Mouse (Mus musculus) heart, embryonic 14.5 days (tissue): Measurements from ENCODE around the gene Neu1. TPM values are rescaled to one million over a fixed set of nuclear protein-coding genes. Genes with fewer than 3 reads are reported as not detected.

Source experiments
- ATAC-seq: fragments of 200-750 bp; cut with Nextera tagmentation; 2 replicates; pipeline ENCODE4 v1.8.0; 2017; ENCODE audit warnings: low read depth, moderate TSS enrichment; ENCODE audit not compliant: insufficient number of reproducible peaks, insufficient read depth, low FRiP score
- H3K27ac ChIP-seq, 2 experiments: fragments of 200-500 bp in 1 of 2; fragments of 300-500 bp in 1 of 2; sonication (generic) in 1 of 2; replicated peaks in 1 of 2; 2 replicates each; pipeline ENCODE4 v1.5.1; 2012 to 2014; ENCODE audit warnings: low read depth in 2 of 2, low read length in 2 of 2, control low read depth in 1 of 2, mild to moderate bottlenecking in 1 of 2, mixed read lengths in 1 of 2; ENCODE audit not compliant: control insufficient read depth in 1 of 2, insufficient read depth in 1 of 2
- H3K27me3 ChIP-seq: fragments of 300-500 bp; sonication (generic); 2 replicates; pipeline ENCODE4 v1.6.1; 2014; ENCODE audit warnings: mild to moderate bottlenecking, low read length, control low read depth; ENCODE audit not compliant: control insufficient read depth, insufficient read depth
- H3K36me3 ChIP-seq: fragments of 300-500 bp; sonication (generic); 2 replicates; pipeline ENCODE4 v1.6.1; 2014; ENCODE audit warnings: mild to moderate bottlenecking, control low read depth, low read length, mixed read lengths; ENCODE audit not compliant: control insufficient read depth, insufficient read depth
- H3K4me1 ChIP-seq, 2 experiments: fragments of 200-500 bp in 1 of 2; fragments of 300-500 bp in 1 of 2; sonication (generic) in 1 of 2; 2 replicates each; pipeline ENCODE4 v1.6.1; 2012 to 2014; ENCODE audit warnings: low read length in 2 of 2, control low read depth in 1 of 2, mixed read lengths in 1 of 2; ENCODE audit not compliant: control insufficient read depth in 2 of 2, insufficient read depth in 2 of 2
- H3K4me2 ChIP-seq: fragments of 300-500 bp; sonication (generic); 2 replicates; pipeline ENCODE4 v1.6.1; 2014; ENCODE audit warnings: mild to moderate bottlenecking, low read length
- H3K4me3 ChIP-seq, 2 experiments: fragments of 200-500 bp in 1 of 2; fragments of 300-500 bp in 1 of 2; sonication (generic) in 1 of 2; 2 replicates each; pipeline ENCODE4 v1.5.1; 2012 to 2014; ENCODE audit warnings: low read length in 2 of 2, mild to moderate bottlenecking in 2 of 2, control low read depth in 1 of 2, low read depth in 1 of 2, moderate library complexity in 1 of 2; ENCODE audit not compliant: control insufficient read depth in 1 of 2, insufficient read depth in 1 of 2
- H3K9ac ChIP-seq: fragments of 300-500 bp; sonication (generic); 2 replicates; pipeline ENCODE4 v1.6.1; 2014; ENCODE audit warnings: mild to moderate bottlenecking, low read length
- H3K9me3 ChIP-seq: fragments of 300-500 bp; sonication (generic); 2 replicates; pipeline ENCODE4 v1.6.1; 2016; ENCODE audit warnings: low read length, control low read depth; ENCODE audit not compliant: control insufficient read depth
- WGBS: fragments of 180-500 bp; shearing (Covaris S2); extraction: QIAGEN DNeasy Blood & Tissue Kit; methylation state at CpG from one replicate; pipeline ENCODE4 v1.1.7; 2014; 5-methylcytosine and 5-hydroxymethylcytosine counted together
- polyA plus RNA-seq: library from polyadenylated mRNA; unstranded; fragments of >200 nt; fragmentation: Nextera tagmentation; extraction: Ambion mirVana; gene quantifications from 2 replicates; pipeline ENCODE4 v1.2.1, GENCODE M21; 2014

Neu1 gene
- polyA plus RNA-seq: 13.7 and 14.6 TPM in 2 replicates

DNA sequence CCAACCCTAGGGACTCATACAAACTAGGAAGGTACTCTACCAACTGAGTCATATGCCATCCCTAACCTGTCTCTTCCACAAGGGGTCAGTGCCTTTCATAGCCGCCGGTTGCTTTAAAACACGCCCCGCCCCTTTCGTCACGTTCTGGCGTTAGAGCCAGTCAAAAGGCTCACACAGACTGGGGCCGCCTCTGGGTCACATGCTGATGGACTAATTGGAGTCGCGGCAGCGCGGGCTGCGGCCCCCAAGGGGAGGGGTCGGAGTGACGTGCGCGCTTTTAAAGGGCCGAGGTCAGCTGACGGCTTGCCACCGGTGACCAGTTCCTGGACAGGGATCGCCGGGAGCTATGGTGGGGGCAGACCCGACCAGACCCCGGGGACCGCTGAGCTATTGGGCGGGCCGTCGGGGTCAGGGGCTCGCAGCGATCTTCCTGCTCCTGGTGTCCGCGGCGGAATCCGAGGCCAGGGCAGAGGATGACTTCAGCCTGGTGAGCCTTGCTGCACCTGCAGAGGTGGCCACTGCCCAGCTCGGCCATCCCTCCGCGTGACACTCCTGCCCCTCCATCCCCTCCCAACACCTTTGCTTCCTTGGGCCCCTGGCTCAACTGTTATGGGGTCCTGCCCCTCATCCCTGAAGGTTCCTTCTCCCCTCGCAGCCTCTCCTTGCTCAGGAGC, at the start of gene Neu1:
Gene Neu1, plus strand, starts transcription at position 193 of the 674 bp plus-strand sequence.
- Histone ChIP-seq H3K4me2 (peak within 1 kb of the TSS; percentile 99), H3K9me3 (no peaks in the 10 kb centered on the region), H3K4me3 (peak within 1 kb of the TSS; percentile 77 to 84), H3K4me1 (peaks cover 8 to 10% of the 10 kb centered on the region in 2 experiments; a peak in 3 of 4 replicates), H3K27ac (peak within 1 kb of the TSS; percentile 40 to 53; a peak in 3 of 4 replicates), H3K9ac (peak within 1 kb of the TSS; percentile 89), H3K27me3 (no peaks in the 10 kb centered on the region), H3K36me3 (peaks cover 21% of the 10 kb centered on the region)
- WGBS: under 1% methylated on average over 38 of the region's 38 CpGs
- ATAC-seq: peak; percentile 97

DNA sequence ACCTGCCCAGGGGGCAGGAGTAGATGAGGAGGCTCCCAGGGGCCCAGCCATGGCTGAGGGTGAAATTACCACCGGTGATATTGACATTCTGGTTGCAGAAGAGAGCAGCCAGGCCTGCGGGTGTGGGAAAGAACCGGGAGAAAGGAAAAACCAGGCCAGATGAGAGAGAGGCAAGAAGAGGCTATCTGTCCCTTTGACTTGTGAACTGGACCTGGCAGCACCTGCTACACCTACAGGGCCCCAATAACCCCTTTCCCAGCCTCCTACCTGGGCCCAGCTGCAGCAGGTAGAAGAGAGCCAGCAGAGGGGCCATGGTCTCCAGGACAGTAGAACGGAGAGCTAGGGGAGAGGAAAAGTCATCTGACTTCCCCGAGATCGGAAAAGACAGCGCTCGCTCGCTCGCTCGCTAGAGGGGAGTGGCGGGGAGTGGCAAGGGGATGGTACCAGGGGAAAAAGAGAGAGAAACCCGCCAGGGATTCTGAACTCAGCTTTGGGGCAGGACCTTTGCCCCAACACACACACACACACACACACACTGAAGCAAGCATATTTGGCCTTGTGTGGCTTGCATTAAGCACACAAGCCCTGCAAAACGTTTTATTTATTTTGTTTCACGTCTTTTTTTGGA, 49.3 kb upstream of the Neu1 start, which contains the start of gene Gm20547:
Gene Gm20547, minus strand, starts transcription at position 360 of the 628 bp plus-strand sequence.
- no peaks in the 10 kb centered on the region for H3K27me3 ChIP-seq
- peaks cover 3 to 5% of the 10 kb centered on the region in 2 experiments; a peak in 2 of 4 replicates for H3K4me1 ChIP-seq
- H3K4me2 ChIP-seq: peak within 1 kb of the TSS; percentile 40
- H3K9ac ChIP-seq: no peak within 1 kb of the TSS
- no peaks in the 10 kb centered on the region for H3K9me3 ChIP-seq
- no peak within 1 kb of the TSS for H3K27ac ChIP-seq
- 8% methylated on average over 15 of the region's 15 CpGs for WGBS
- H3K36me3 ChIP-seq: no peaks in the 10 kb centered on the region
- no peak for ATAC-seq
- no peak within 1 kb of the TSS for H3K4me3 ChIP-seq

DNA sequence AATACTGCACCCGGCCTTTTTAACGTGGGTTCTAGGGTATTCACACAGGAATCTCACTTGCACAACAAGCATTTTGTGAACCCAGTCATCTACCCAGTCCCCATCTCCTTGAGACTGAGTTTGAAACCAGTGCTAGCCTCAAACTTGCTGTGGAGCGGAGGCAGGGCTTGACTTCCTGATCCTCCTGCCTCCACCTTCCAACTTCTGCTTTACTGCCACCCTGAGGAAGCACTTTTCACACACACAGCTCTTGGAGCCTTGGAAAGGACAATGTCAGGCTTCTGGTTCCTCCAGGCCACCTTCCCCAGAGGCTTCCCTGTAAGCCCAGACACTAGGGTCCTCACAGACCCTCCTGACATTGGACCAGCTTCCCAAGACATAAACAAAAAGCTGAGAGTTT, 47.7 kb upstream of the Neu1 start:
- Histone ChIP-seq H3K9ac (no peak overlapping the region), H3K4me3 (no peak overlapping the region), H3K27ac (no peak overlapping the region), H3K36me3 (no peaks in the 10 kb centered on the region), H3K4me1 (peaks cover 3 to 5% of the 10 kb centered on the region in 2 experiments; a peak in 2 of 4 replicates), H3K4me2 (no peak overlapping the region), H3K9me3 (no peaks in the 10 kb centered on the region), H3K27me3 (no peaks in the 10 kb centered on the region)
- no peak for ATAC-seq
- 66% methylated on average over 3 of the region's 3 CpGs for WGBS

- ATAC-seq: no peak
- Histone ChIP-seq H3K9ac (no peak overlapping the region), H3K27ac (no peak overlapping the region), H3K4me1 (peaks cover 0 to 3% of the 10 kb centered on the region in 2 experiments; a peak in 1 of 4 replicates), H3K4me3 (no peak overlapping the region), H3K9me3 (no peaks in the 10 kb centered on the region), H3K27me3 (no peaks in the 10 kb centered on the region), H3K36me3 (no peaks in the 10 kb centered on the region), H3K4me2 (no peak overlapping the region)
- WGBS: 85% methylated on average over 6 of the region's 6 CpGs
Measured at GRCm38 (mm10) chr17:34884704-34885103, 46.3 kb upstream of the Neu1 start.

- H3K27me3 ChIP-seq: no peaks in the 10 kb centered on the region
- H3K4me1 ChIP-seq: peaks cover 0 to 3% of the 10 kb centered on the region in 2 experiments; a peak in 1 of 4 replicates
- no peak overlapping the region for H3K4me2 ChIP-seq
- H3K27ac ChIP-seq: no peak overlapping the region
- H3K9me3 ChIP-seq: no peaks in the 10 kb centered on the region
- WGBS: 54% methylated on average over 3 of the region's 3 CpGs
- ATAC-seq: no peak
- no peaks in the 10 kb centered on the region for H3K36me3 ChIP-seq
- H3K9ac ChIP-seq: 0 out of 2 replicates have a peak overlapping the region, but pooled peaks have one; percentile 0
- H3K4me3 ChIP-seq: no peak overlapping the region
Measured at GRCm38 (mm10) chr17:34885615-34886014, 45.4 kb upstream of the Neu1 start.

- Histone ChIP-seq H3K4me1 (no peaks in the 10 kb centered on the region), H3K27me3 (no peaks in the 10 kb centered on the region), H3K27ac (no peak overlapping the region), H3K4me2 (no peak overlapping the region), H3K4me3 (no peak overlapping the region), H3K36me3 (no peaks in the 10 kb centered on the region), H3K9me3 (no peaks in the 10 kb centered on the region), H3K9ac (no peak overlapping the region)
- WGBS: 79% methylated on average over 5 of the region's 5 CpGs
- ATAC-seq: no peak
Measured at GRCm38 (mm10) chr17:34887942-34888341, 43.1 kb upstream of the Neu1 start.

GRCm38 (mm10) chr17:34890074-34890743, 40.8 kb upstream of the Neu1 start:
- Histone ChIP-seq H3K36me3 (no peaks in the 10 kb centered on the region), H3K9me3 (no peaks in the 10 kb centered on the region), H3K27ac (no peak overlapping the region), H3K27me3 (no peaks in the 10 kb centered on the region), H3K4me1 (peaks cover 0 to 7% of the 10 kb centered on the region in 2 experiments; a peak in 1 of 4 replicates), H3K4me3 (no peak overlapping the region), H3K4me2 (no peak overlapping the region), H3K9ac (no peak overlapping the region)
- 80% methylated on average over 12 of the region's 12 CpGs for WGBS
- ATAC-seq: no peak
